Mouse (Mus musculus) embryonic fibroblast, embryonic 13.5 days (primary cell): ENCODE results near the gene Nceh1. TPM values are rescaled to one million over a fixed set of nuclear protein-coding genes. Genes with fewer than 3 reads are reported as not detected.
"Not testable (repeated sequence)": the region's sequence is repeated elsewhere in the genome, so short reads cannot be mapped to it uniquely, and the experiment has no call there.

Source experiments
- H3K27ac ChIP-seq: 2 replicates; pipeline ENCODE4 v1.5.1; 2012; ENCODE audit warnings: low read length, control low read depth, inconsistent platforms; ENCODE audit not compliant: insufficient read depth
- H3K4me1 ChIP-seq: 2 replicates; pipeline ENCODE4 v1.6.1; 2011; ENCODE audit warnings: low read length; ENCODE audit not compliant: control insufficient read depth, insufficient read depth
- H3K4me3 ChIP-seq: 2 replicates; pipeline ENCODE4 v1.5.1; 2011; ENCODE audit warnings: mild to moderate bottlenecking, control low read depth, low read length; ENCODE audit not compliant: insufficient read depth
- CTCF ChIP-seq: IDR thresholded peaks from 2 replicates; pipeline ENCODE4 v1.5.1; 2011; ENCODE audit warnings: mild to moderate bottlenecking, control low read depth, low read length, moderate library complexity, borderline replicate concordance; ENCODE audit not compliant: insufficient read depth
- POLR2A ChIP-seq: IDR thresholded peaks from 2 replicates; pipeline ENCODE4 v1.6.1; 2011; ENCODE audit warnings: low read depth, mild to moderate bottlenecking, control low read depth, low read length, moderate library complexity
- polyA plus RNA-seq: library from polyadenylated mRNA; stranded (reverse); fragments of >200 nt; gene quantifications from 2 replicates; pipeline ENCODE4 v1.2.4, GENCODE M21; 2011; ENCODE audit warnings: low read depth; ENCODE audit not compliant: missing spikeins, insufficient read length

Gene Nceh1
- polyA plus RNA-seq, 1 experiment = 5.3 TPM

DNA sequence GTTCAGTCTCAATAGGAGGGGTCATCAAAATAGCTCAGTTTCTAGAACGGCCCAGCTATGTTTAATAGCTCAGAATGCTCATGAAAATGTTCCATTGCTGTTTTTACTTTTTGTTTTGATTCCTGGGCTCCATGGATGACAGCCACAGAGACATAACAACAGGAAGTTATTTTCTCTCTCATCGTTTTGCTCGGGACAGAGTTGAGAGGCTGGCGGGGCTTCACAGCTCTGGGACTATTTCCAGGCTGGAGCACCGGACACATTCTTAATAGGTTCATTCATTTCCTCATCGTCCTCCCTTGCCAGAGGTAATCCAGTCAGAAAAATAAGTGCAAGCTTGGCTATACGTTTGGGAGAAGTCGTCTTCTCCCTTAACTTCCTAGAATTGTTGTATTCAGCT lies 106.1 kb downstream of the Nceh1 start:
- Histone ChIP-seq H3K4me1 (no peaks in the 10 kb centered on the region), H3K4me3 (no peak overlapping the region), H3K27ac (peak overlapping the region; percentile 31; the same call in 1 of the 2 replicates)
- TF ChIP-seq POLR2A (no peak), CTCF (no peak)

DNA sequence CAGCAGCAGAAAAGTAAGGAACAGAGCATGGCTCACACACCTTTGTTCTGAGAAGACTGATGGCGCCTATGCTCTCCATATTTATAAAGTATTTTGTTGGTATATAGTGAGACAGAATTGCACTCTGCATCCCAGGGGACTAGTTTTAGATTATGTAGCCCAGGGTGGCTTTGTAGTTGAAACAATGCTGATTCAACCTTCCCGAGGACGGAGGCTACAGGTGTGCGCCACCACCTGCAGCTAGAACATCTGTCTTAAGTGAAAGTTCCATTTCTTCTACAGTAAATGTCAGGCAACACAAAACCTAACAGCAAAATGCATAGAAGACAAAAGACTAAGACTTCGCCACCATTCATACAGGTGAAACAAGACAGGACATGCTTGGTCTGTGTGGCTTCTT lies 107.5 kb downstream of the Nceh1 start:
- H3K4me3 ChIP-seq = no peak overlapping the region
- H3K27ac ChIP-seq = no peak overlapping the region
- TF ChIP-seq CTCF = no peak
- TF ChIP-seq POLR2A = no peak
- H3K4me1 ChIP-seq = no peaks in the 10 kb centered on the region

DNA sequence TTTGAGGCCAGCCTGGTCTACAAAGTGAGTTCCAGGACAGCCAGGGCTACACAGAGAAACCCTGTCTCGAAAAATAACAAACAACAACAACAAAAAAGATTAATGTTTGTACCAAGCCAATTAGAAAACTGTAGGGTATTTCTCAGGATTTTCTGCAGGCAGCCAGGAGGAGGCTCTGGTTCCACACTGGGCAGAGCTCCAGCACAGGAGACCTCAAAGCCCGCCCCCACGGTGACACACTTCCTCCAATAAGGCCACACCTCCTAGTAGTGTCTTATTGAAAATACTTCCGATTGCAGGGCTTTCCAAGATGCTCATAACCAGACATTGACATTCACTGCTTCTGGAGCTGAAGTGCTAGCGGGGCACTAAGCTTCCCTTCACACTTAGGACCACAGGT lies 108.2 kb downstream of the Nceh1 start:
- H3K4me3 ChIP-seq, H3K27ac ChIP-seq, H3K4me1 ChIP-seq: not testable (repeated sequence)

DNA sequence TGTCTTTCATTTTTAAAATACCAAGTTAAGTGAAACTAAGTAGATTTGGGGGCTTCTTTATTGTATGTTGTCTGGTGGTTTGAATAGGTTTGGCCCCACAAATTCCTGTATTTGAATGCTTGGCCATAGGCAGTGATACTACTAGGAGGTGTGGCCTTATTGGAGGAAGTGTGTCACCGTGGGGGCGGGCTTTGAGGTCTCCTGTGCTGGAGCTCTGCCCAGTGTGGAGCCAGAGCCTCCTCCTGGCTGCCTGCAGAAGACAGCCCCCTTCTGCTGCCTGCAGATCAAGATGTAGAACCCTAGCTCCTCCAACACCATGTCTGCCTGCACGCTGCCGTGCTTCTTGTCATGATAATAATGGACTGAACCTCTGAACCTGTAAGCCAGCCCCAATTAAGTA lies 108.6 kb downstream of the Nceh1 start:
- H3K27ac ChIP-seq, H3K4me1 ChIP-seq, H3K4me3 ChIP-seq: not testable (repeated sequence)

DNA sequence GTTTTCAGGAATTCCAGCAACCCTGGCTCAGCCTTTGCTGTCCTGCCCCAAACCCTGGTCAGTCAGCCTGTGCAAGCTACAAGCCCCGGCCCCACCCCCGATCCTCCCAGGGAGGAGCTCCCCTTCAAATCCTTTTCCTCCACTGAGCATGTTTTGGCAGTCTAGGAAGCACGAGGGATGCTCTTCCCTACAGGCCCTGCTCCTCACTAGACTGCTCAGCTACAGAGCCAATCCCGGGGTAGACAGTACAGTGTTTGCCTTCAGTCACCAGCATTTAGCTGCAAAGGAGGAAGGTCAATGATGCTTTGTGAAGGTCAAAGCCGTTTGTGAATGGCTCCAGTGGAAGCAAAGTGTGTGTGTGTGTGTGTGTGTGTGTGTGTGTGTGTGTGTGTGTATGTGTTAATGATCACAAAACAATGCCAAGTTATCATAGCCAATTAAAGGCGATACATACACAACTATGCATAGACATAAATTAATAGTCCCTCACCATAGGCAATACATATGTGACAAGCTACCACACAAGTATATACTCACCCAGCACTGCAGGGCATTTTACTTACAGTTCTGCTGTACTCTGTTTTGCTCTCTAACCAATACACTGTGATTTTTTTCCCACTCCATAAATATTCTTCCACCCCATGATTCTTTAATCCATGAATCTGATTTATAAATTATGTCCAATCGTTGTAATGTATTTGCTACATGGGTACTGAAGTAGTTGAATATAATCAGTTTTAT lies 111.0 kb downstream of the Nceh1 start:
- Histone ChIP-seq H3K4me3 (no peak overlapping the region), H3K4me1 (no peaks in the 10 kb centered on the region), H3K27ac (no peak overlapping the region)
- TF ChIP-seq CTCF (no peak), POLR2A (no peak)

DNA sequence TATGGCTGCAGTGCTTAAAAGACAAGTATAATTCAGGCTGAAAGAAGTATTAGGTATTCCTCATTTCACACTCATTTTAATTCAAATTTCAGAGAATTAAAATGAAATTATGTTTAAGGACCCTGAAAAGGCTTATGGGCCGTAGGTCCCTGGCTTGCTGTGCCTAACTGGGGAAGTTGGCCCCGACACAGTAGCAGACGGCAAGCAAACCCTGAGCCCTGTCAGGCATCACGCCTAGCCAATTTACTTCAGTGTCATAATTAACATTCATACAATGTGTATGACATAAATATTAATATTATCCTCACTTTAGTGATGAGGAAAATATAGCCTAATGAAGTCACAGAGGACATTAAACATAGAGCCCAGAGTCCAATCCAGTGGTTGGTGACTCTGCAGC lies 117.7 kb downstream of the Nceh1 start:
- Histone ChIP-seq H3K27ac (no peak overlapping the region), H3K4me1 (no peaks in the 10 kb centered on the region), H3K4me3 (no peak overlapping the region)
- TF ChIP-seq POLR2A = no peak
- TF ChIP-seq CTCF = no peak

DNA sequence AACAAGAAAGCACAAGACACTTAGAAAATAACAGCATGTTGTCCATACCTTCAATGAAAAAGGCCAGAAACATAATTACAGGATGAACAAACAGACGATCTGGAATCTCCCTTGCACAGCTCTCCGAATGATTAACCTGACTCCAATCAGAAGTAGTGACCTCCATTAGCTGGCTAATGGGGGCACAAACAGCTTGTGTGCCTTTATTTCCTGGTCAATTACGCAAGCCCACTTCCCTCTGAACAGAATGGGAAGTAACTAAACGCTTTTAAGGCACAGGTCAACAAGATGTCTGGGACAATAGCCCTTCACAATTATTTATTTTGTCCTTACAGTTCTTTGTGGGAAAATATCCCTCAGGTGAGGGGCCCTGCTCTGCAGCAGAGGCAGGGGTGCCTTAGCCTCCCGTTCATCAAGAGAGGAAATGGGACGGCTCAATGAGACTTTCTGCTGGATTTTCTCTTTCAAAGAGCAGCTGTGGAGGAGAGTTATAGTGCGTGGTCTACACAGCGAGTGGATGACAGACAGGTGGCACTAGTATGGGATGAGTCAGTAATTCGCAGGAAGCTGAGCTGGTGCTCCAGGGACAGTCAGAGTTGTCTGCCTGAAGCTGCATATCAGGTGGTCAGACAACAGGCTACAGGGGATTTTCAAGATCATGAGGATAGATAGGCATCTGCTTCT lies 119.7 kb downstream of the Nceh1 start:
- no peak for TF ChIP-seq POLR2A
- no peak for TF ChIP-seq CTCF
- H3K27ac ChIP-seq = no peak overlapping the region
- H3K4me3 ChIP-seq = no peak overlapping the region
- H3K4me1 ChIP-seq = no peaks in the 10 kb centered on the region

DNA sequence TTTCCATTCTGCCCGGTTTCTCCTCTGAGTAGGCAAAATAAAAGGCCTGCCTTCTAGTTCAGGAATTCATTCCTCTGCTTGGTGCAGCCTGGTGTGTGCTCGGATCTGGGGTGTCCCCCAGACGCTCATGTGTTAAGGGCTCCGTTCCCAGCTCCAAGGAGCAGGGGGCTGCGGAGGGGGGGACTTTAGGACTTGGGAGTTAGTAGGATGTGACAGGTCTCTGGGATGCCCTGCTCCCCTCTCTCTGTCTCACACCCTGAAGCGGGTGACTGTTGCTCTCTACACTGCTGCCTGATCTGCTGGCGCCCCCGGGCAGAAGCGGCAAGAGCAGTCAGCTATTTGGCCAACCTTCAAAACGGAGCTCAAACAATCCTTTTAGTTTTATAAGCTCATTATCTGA lies 124.0 kb downstream of the Nceh1 start:
- Histone ChIP-seq H3K4me3 (no peak overlapping the region), H3K27ac (no peak overlapping the region), H3K4me1 (peaks cover 2% of the 10 kb centered on the region; the same call in 1 of the 2 replicates)
- TF ChIP-seq POLR2A (no peak), CTCF (no peak)

DNA sequence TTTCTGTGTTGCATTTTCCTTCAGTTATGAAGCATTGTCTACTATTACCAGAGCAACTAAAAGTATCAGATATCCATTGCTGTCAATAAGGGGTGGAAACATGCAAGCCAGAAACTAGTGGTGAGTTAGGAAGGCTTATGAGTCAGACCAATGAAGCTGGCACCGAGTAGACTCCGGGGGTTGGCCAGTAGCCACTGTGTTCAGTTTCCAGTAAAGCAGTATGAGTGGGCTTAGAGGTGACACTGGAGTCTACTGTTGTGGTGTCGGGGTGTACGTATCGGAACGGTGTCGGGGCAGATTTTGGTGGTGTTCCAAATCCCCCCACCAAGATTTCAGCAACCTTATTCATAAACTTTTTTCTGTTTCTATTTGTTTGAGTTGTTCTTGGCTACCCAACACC lies 128.2 kb downstream of the Nceh1 start:
- peaks cover 2% of the 10 kb centered on the region; the same call in 1 of the 2 replicates for H3K4me1 ChIP-seq
- TF ChIP-seq CTCF = no peak
- no peak for TF ChIP-seq POLR2A
- no peak overlapping the region for H3K4me3 ChIP-seq
- H3K27ac ChIP-seq = no peak overlapping the region

DNA sequence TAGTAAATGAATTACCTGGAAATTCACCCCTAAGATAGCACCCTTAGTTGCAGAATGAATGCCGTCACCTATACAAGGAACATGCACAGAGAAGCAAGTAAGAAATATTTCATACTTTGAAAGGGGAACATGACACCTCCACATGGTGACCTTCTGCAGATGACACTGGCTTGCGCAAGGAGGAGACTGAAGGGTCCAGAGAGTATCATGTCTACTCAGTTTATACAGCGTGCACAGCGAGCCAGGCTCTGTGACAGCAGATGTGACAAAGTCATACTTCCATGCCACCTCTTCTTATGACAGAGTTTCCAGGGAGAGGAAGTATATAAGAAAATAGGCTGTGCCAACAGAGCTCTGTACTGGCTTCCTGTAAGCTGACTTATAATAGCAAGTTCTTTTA lies 128.7 kb downstream of the Nceh1 start:
- no peak overlapping the region for H3K27ac ChIP-seq
- no peak overlapping the region for H3K4me3 ChIP-seq
- peaks cover 2% of the 10 kb centered on the region; the same call in 1 of the 2 replicates for H3K4me1 ChIP-seq
- TF ChIP-seq POLR2A = no peak
- no peak for TF ChIP-seq CTCF
